Mouse (Mus musculus): ENCODE results near the gene 6030408B16Rik. TPM values are rescaled to one million over a fixed set of nuclear protein-coding genes. Genes with fewer than 3 reads are reported as not detected.

The 6030408B16Rik gene
- polyA plus RNA-seq (2012; rRNA removed): 0.28 and 1.3 TPM in 2 replicates

GRCm38 (mm10) chr15:101293025-101293621, at the start of gene 6030408B16Rik:
Gene 6030408B16Rik (plus strand): TSS chr15:101293212.

DNA sequence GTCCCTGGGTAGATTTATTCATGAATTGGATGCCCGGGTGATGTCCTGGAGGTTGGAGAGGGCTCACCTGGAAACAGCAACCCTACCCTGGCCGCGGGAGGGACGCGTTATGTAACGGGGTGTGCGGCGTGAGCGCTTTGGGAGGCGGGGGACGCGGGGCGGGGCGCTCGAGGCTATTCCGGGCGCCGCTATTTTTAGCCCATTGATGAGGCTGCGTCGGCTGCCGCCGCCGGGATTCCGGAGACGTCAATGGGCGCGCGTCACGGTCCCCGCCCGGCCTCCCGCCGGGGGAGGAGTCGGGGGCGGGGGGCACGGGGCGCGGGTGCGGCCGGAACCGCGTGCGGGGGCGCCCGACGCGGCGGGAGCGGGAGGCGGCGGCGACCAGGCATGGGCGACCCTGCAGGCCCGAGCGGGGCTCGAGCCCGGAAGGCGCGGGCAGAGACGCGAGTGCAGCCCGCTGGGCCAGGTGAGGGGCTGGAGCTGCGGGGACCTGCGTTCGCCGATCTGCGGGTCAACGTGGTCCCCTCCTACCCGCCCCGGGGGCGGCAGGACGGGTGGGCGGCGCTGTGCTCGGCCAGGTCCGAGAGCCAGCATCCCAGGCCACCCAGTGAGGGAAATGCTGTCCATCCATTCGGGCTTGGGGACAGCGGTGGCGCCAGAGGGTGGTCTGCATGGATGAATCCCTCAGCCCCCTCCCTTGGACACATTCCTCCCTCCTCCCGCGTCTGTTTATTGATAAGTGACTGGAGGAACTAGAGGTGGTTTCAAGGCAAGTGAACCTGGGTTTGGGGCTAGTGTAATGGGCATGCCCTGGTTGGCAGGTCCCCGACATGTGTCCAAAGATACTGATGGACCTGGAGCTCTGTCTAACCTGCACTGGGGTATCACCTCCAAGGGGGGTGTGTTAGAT, 38.9 kb upstream of the 6030408B16Rik start, which contains the start of gene Nr4a1:
Gene Nr4a1 (plus strand): TSS at position 384 of the 910 bp plus-strand sequence.

DNA sequence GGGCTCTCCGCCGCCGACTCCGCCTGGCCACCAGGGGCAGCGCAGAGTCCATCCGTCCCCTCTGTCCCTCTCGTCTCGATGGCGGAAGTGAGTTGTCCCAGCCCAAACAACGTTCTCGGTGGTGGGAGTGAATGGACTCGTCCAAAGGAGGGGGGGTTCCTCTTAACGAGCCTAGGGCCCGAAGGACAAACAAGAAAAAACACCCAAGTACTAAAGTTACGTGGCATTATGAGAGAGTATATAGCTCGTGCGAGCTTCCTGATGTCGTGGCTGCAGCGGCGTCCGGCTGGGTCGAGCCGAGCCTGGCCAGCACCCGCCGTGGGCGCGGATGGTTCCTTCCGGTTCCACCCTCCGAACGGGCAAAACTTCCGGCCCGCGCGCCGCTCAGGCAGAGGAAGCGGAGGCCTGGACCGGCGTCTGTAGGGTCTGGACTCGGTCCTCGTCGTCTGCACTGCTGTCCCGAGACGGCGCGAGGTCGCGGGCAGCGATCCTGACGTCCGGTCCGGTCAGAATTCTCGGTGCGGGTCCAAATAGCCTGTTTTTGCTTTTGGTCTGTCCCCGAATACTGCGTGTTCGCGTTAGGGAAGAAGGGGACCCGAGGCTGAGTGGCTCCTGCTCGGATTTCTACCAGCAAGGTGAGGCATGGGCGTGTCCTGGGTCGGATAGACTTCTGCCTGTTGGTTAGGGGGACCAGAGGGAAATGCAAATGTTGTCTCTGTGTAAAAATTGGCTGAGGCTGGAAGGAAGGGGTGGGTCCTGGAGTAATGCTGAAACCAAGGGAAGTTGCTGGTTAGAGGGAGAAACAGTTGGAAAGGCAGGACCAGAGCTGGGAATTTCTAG, 8.9 kb upstream of the 6030408B16Rik start, which contains the start of gene Atg101:
Gene Atg101 (plus strand): TSS at position 362 of the 840 bp plus-strand sequence.

Other genes with a start within 250 kb of the 6030408B16Rik start
- 0.16 TPM in 1 of 2 replicates, not detected in the other for gene Gm47841, start 245.8 kb upstream of the 6030408B16Rik start, polyA plus RNA-seq (2012; rRNA removed)
- gene Fignl2, start 214.6 kb upstream of the 6030408B16Rik start, polyA plus RNA-seq (2012; rRNA removed): 10.5 and 10.7 TPM in 2 replicates
- 0.04 TPM in 1 of 2 replicates, not detected in the other for gene Ankrd33, start 177.5 kb upstream of the 6030408B16Rik start, polyA plus RNA-seq (2012; rRNA removed)
- gene Acvrl1, start 164.7 kb upstream of the 6030408B16Rik start, polyA plus RNA-seq (2012; rRNA removed): 8.9 and 10.6 TPM in 2 replicates
- gene Acvr1b, start 119.1 kb upstream of the 6030408B16Rik start, polyA plus RNA-seq (2012; rRNA removed): 28.3 and 29.9 TPM in 2 replicates
- gene Grasp, start 69.0 kb upstream of the 6030408B16Rik start, polyA plus RNA-seq (2012; rRNA removed): 13.0 and 13.8 TPM in 2 replicates
- 3.0 and 6.0 TPM in 2 replicates for gene Nr4a1, start 38.9 kb upstream of the 6030408B16Rik start, polyA plus RNA-seq (2012; rRNA removed)
- 51.6 and 56.7 TPM in 2 replicates for gene Atg101, start 8.9 kb upstream of the 6030408B16Rik start, polyA plus RNA-seq (2012; rRNA removed)
- 0.17 and 0.30 TPM in 2 replicates for gene Krt80, start 77.0 kb downstream of the 6030408B16Rik start, polyA plus RNA-seq (2012; rRNA removed)
- gene Krt7, start 117.8 kb downstream of the 6030408B16Rik start, polyA plus RNA-seq (2012; rRNA removed): 6.8 and 9.1 TPM in 2 replicates
- 0.06 and 0.27 TPM in 2 replicates for gene Krt87, start 145.6 kb downstream of the 6030408B16Rik start, polyA plus RNA-seq (2012; rRNA removed)
- not detected in 2 replicates for gene Krt88, start 154.5 kb downstream of the 6030408B16Rik start, polyA plus RNA-seq (2012; rRNA removed)
- gene Krt81, start 170.5 kb downstream of the 6030408B16Rik start, polyA plus RNA-seq (2012; rRNA removed): not detected in 2 replicates
- not detected in 2 replicates for gene Krt86, start 180.3 kb downstream of the 6030408B16Rik start, polyA plus RNA-seq (2012; rRNA removed)
- not detected in 2 replicates for gene Krt83, start 198.3 kb downstream of the 6030408B16Rik start, polyA plus RNA-seq (2012; rRNA removed)
- not detected in 2 replicates for gene Gm49425, start 224.0 kb downstream of the 6030408B16Rik start, polyA plus RNA-seq (2012; rRNA removed)
- gene Krt84, start 239.6 kb downstream of the 6030408B16Rik start, polyA plus RNA-seq (2012; rRNA removed): not detected in 2 replicates